Mouse (Mus musculus) ovary, postnatal 14 days (tissue): ENCODE results near the gene Xylt1.

Experiments
- DNase-seq: peaks from one replicate; pipeline ENCODE4 v3.0.0; 2022; ENCODE audit warnings: low spot score

Xylt1 gene

DNA sequence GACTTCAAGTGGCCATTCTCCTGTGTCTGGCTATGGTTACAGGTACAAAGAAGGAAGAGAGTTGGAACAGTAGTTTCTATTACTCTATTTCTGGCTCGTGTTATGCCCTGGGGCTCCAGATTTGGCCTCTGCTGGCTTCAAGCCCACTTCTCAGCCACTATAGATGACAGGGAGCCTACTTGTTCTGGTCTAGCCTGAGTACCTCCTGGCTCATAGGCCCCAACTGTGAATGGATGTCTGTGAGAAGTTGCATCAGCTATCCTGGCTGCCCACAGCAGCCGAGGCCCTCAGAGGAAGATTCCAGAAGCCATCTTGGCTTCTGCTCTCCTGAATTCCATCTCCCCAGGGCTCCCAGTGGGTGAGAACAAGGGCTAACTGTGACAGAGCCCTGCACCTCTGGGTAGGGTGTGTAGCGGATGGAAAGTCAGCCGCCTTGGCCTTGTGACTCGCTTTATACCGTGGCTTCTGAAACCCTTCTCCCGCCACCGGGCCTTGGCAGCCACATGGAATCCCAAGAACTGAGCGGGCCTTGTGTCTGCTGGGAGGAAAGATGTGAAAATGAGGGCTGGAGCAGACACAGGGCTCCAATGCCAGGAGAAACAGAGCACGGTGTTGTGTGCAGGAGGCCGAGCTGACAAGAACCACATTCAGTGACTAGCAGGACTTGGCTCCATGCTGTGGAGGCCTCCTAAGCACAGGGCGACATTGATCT is 55.1 kb downstream of the Xylt1 start:
- no peak for DNase-seq

DNA sequence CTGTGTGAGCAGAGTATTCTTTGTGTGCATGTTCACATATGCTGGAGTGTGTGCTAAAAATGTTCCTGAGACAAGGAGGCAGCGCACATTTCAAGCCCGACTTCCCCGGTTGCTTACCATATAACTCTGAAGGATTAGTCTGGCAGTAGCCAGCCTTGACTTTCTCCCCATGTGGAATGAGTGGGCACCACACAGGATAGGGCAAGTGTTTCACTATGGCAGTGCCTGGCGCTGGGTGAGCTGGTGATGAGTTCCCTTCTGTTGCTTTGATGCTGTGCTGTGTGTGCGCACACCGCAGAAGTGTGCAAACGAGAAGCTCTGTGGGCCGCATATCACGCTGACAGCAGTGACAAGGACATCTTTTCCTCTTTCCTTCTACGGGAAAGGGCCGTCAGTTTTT is 56.1 kb downstream of the Xylt1 start:
- DNase-seq, result no peak

DNA sequence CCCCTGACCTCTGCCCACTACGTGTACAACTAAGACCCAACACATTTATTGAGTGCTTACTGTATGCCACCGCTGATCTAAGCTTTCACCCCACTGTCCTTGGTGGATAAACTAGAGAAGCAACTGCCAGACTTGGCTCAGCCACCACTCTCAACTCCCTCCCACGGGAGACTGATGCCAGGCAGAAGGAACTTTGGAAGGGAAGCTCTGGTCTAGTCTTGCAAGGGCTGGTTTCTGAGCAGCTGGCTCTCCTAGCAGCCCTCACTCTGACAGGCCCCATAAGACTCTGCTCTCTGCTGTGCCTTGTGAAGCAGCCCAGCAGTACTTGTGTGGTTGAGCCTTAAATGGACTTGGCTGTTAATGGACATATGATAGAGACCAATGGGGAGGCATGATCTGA is 60.2 kb downstream of the Xylt1 start:
- no peak for DNase-seq

- DNase-seq, result no peak
Measured at GRCm38 (mm10) chr7:117442639-117443038, 61.9 kb downstream of the Xylt1 start.

DNA sequence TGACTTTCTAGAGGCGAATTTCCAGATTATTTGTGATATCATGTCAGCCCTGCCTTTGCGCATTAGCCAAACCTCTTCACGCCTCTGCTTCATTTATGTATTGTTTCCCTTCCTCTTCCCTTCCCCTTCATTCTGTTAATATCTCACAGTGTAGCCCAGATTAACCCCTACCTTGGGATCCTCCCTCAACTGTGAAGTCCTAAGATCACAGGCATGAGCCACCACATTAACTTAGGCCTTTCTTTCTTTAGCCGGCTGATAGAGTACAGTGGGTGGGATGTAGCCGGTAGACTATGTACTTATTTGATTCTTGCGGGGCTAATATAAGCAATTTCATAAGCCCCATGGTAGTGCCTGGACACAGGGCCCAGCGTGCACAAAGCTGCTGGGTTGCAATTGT is 62.4 kb downstream of the Xylt1 start:
- DNase-seq, result no peak

DNA sequence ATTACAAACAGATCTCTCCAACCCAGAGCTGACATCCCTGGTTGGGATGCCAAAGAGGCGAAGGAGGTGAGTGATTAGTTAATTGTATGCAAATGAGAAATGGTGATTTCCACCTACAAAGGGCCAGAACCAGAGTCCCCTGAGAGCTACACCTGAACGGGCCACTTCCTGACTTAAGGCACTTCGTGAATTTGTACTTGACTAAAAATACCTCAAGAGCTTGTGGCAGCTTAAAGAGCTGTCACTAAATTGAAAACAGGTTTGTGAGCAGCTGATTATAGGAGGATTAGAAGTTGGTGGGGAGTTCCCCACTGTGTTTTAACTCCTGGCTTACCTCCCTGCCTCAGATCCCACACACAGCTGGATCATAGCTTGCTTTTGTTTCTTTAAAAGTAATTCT is 64.7 kb downstream of the Xylt1 start:
- DNase-seq, result no peak

DNA sequence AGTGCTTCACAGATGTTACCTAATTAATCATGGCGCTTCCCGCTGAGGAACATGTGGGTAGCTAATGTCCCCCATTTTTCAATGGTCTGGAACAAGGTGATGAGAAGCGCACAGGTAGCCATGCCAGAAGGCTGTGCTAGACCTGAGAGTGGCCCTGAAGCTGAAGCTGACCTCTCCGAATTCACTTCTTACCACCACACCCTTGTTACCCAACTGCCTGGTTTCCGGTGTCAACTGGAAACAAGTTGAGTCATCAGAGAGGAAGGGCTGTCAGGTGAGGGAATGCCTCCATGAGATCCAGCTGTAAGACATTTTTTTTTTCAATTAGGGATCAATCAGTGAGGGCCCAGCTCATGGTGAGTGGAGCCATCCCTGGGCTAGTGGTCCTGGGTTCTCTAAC is 68.8 kb downstream of the Xylt1 start:
- DNase-seq, result no peak

DNA sequence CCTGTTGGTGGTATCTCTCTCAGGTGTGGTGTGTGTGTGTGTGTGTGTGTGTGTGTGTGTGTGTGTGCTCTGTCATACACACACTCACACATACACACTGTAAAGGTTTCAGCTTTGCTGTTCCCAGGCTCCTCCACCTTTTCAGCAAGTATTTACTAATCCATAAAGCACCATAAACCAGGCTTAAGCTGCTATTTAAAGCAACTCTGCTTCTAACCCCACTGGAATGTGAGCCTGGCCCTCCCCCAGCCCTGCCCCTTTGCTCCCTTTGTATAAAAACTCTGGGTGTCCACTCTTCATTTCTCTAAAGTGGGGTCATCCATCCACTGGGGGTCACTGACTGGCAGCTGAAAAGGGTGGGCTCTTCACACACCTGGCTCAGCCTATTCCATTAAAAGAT is 70.4 kb downstream of the Xylt1 start:
- no peak for DNase-seq

DNA sequence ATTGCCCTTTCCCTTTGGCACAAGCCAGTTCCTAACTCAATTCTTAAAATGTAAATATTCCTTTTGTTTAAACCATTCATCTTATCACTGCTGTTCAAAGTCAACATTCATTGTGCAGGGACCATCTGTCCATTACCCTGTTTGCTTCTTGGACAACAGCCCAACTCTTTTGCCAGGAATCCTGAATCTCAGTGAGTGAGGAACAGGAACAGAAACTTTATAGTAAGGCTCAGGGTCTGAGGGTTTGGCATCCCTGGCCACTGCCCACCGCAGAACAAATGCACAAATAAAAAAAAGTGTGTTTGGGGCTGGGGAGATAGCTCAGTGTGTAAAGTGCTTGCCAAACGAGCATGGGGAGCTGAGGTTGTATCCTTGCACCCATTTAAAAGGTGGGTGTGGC is 71.5 kb downstream of the Xylt1 start:
- DNase-seq, result no peak

DNA sequence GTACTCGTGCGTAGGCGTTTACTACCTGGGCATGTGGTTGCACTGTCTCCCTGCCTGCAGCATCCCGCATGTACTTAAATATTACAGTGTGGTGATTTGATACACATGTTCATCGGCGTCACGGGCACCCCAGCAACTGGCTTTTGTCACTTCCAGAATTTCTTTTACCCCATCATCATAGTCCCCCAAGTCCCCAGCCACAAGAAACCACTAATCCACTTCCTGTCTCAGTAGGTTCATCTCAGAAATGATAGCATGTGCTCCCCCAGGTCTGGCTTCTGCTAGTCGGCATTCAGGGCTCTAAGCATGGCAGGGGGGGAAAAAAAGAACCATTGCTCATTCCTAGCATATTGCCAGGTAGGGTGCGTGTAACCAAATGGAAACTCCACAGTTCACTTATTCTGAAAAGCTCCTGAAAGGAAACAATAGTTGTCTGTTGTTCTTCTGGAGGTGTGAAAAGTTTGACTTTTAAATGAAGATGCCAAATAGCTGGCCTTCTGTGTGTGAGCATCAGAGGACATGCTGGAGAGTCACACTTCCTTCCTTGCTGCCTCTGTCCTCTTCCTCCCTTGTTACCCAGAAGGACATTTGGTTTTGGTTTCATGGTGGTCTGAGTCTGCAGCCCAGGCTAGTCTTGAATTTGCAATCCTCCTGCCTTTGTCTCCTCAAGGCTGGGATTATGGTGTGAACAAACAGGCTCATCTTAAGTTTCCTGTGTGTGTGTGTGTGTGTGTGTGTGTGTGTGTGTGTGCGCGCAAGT is 74.2 kb downstream of the Xylt1 start:
- no peak for DNase-seq

GRCm38 (mm10) chr7:117462196-117462935 is 81.6 kb downstream of the Xylt1 start:
- no peak for DNase-seq

DNA sequence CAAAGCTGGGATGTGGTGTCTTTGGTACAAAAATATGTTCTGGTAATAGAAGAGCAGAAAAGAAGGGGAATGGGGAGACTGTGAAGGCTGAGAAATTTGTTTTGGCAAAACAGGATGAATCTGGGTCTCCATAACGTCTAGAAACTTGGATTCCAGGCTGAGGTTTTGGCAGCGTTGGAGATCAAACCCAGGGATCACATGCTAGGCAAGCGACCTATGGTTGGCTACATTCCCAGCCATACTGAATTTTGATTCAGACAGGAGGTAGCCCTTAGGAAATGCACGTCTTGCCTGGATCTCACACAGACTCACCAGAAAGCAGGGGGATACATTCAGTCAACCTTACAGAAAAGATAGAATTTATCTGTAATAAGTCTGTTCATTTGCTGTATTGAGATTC is 84.2 kb downstream of the Xylt1 start:
- no peak for DNase-seq

DNA sequence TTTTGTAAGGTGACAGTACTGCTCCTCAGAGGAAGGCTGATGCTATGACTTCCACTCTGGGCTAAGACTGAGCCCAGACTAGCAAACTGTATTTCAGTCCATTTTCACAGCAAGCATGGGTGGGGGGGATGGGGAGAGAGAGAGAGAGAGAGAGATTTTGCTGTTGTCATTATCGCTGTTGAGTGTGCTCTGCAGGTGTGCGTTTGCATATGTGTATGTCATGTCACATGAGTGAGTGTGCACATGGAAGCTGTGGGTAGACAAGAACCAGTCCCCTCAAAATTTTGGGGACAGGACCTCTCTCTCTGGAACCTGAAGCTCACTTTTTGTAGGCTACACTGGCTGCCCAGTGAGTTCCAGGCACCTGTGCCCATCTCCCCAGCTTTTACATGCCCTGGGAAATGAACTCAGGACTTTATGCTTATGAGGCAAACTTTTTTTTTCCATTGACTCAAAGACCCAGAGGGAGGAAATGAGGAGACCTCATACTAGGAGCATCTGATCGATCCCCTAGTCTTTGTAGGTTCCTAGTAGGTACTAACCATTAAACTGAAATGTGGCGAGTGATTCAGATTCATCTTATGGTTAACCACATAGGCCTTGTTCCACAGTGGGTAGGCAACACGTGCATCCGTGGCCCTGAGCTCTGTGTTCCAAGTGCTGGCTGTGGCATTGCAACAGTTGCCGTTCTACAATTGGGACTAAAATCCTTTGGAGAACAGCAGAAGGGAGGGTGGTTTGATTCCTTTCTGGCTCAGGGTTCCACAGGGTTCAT is 85.4 kb downstream of the Xylt1 start:
- DNase-seq, result no peak

DNA sequence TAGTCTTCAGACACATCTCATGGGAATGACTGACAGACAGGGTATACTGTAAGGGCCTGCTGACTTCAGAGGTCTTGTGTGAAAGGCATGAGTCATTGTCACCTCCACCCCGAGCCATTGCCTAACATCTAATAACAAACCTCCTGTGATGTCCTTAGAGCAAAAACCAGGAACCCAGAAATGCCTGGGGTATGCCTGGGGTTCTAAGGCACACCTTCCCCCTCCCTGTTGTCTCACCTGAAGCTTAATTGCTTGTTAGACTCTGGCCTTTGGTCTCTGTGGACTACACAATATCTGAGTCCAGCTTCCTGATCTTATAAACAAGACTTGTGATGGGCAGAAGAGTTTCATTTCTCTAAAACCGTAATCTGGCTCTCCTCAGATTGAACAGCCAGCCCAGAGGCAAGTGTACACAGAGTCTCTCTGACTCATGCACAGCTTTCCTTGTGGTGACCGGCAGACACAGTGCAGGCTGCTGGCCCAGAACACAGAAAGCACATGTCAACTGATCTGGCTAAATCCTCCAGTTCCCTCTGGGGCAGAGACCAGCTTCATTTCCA is 89.5 kb downstream of the Xylt1 start:
- no peak for DNase-seq

DNA sequence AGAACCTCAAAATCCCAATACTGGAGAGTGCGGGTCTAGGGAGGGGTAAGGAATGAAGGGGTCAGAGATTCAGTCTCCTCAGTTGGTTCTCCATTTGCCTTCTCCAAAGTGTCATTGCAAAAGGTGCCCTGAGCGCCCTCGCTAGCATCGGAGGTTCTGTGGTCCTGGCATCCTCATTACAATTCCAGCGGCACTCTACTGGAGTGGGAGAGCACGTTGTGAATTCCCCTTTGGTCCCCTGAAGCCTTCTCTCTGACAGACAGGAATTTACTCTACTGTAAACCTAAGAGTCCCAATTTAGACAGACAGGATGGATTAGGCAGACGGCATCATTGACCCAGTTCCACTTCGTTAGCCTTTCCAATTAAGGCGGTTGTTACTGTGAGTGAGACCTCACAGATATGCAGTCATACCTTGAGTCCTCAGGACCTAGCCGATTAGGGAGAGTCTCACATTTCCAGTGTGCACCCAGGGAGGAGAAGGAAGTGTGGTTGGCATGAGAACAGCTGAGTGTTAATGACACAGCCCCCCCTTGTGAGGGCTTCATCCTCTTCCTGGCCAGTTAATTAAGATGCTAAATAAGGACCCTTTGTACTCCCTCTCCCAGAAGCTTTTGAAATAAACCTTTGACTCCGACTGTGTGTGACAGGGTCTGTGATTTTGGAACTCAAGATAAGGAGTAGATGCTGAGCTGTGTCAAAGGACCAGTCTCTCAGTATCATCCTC is 91.4 kb downstream of the Xylt1 start:
- no peak for DNase-seq

GRCm38 (mm10) chr7:117472781-117473743 is 92.3 kb downstream of the Xylt1 start:
- peak; percentile 10 for DNase-seq

- DNase-seq, result no peak
Measured at GRCm38 (mm10) chr7:117474302-117474701, 93.5 kb downstream of the Xylt1 start.

DNA sequence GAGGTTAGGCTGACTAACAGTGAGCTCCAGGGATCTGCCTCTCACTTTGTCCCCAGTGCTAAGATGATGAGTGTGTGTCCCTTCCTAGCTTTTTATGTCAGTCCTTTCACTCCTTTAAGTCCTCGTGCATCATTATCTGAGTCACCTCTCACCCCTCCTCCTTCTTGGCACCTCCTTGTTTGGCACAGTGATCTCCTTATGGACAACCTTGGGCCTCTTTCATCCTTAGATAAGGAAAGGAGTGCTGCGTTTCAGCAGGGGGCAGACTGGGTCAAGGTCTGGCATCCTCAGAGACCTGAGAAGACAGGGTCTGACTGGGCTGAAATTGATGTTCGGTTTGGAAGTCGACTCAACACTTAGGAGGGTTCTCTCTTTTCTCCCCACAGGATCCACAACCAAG is 94.3 kb downstream of the Xylt1 start:
- DNase-seq, result no peak

DNA sequence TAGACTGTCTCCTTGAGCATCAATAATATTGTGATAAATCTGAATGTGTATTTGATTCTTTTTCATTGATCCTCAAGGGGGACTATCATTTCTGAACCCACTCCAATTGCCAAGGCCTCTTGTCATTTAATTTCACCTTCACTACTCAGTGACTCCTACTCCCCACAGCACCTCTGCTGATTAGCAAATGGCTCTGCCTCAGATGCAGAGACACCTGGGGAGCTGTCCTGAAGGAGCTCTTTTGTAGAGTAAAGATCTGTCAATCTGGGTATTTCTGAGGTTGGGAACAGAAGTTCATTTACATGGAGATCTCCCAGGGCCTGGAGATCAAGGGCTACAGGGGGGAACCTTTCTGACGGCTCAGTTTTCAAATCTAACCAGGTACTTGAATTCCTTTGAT is 98.2 kb downstream of the Xylt1 start:
- no peak for DNase-seq

DNA sequence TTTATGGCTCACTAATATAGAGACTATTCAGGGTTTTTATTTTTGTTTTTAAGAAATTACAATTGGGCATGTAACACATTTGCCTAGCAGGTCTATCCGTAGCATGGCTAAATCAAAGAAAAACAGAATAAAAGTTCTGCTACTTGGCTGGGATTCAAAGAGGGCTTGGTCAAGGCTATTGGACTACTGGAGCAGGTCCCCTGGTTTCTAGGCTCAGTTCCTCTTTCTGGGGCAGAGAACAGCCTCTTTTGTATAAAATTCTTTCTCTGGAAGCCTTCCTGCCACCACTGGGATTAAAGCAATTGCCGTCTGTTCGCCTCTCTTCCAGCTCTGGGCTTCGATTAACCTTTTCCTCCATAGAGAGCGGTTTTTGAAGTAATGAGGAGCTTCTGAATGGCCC is 100.1 kb downstream of the Xylt1 start:
- DNase-seq, result no peak
